Mouse (Mus musculus) forebrain, embryonic 16.5 days (tissue): ENCODE data around the gene Stx7. TPM values are rescaled to one million over a fixed set of nuclear protein-coding genes. Genes with fewer than 3 reads are reported as not detected.

Experiments
- ATAC-seq: fragments of 200-750 bp; cut with Nextera tagmentation; 2 replicates; pipeline ENCODE4 v1.8.0; 2017; ENCODE audit warnings: mild to moderate bottlenecking, moderate library complexity
- H3K27ac ChIP-seq: fragments of 300-500 bp; sonication (generic); 2 replicates; pipeline ENCODE4 v1.5.1; 2014; ENCODE audit warnings: low read length, control low read depth
- H3K27me3 ChIP-seq: fragments of 300-500 bp; sonication (generic); replicated peaks from 2 replicates; pipeline ENCODE4 v1.6.1; 2014; ENCODE audit warnings: low read length; ENCODE audit not compliant: control insufficient read depth, insufficient read depth
- H3K36me3 ChIP-seq: fragments of 300-500 bp; sonication (generic); 2 replicates; pipeline ENCODE4 v1.6.1; 2014; ENCODE audit not compliant: control insufficient read depth, insufficient read depth
- H3K4me1 ChIP-seq: fragments of 300-500 bp; sonication (generic); replicated peaks from 2 replicates; pipeline ENCODE4 v1.6.1; 2014; ENCODE audit warnings: low read length; ENCODE audit not compliant: control insufficient read depth, insufficient read depth
- H3K4me2 ChIP-seq: fragments of 300-500 bp; sonication (generic); 2 replicates; pipeline ENCODE4 v1.6.1; 2014; ENCODE audit warnings: mild to moderate bottlenecking, low read length, control low read depth
- H3K4me3 ChIP-seq: fragments of 300-500 bp; sonication (generic); replicated peaks from 2 replicates; pipeline ENCODE4 v1.5.1; 2014; ENCODE audit warnings: mild to moderate bottlenecking, low read length, control low read depth
- H3K9ac ChIP-seq: fragments of 300-500 bp; sonication (generic); replicated peaks from 2 replicates; pipeline ENCODE4 v1.6.1; 2014; ENCODE audit warnings: low read depth, low read length, control low read depth
- H3K9me3 ChIP-seq: fragments of 300-500 bp; sonication (generic); 2 replicates; pipeline ENCODE4 v1.6.1; 2016; ENCODE audit warnings: low read length; ENCODE audit not compliant: control insufficient read depth
- WGBS: fragments of 180-500 bp; shearing (Covaris S2); extraction: QIAGEN DNeasy Blood & Tissue Kit; methylation state at CpG from one replicate; pipeline ENCODE4 v1.1.7; 2014; 5-methylcytosine and 5-hydroxymethylcytosine counted together
- polyA plus RNA-seq: library from polyadenylated mRNA; unstranded; fragments of >200 nt; fragmentation: Nextera tagmentation; extraction: Ambion mirVana; gene quantifications from 2 replicates; pipeline ENCODE4 v1.2.1, GENCODE M21; 2015

Stx7 gene
- polyA plus RNA-seq, 1 experiment from 2014 or later = 301 TPM

GRCm38 (mm10) chr10:24133132-24133531, 16.0 kb upstream of the Stx7 start:
- H3K4me1 ChIP-seq = no peaks in the 10 kb centered on the region
- H3K9ac ChIP-seq = no peak overlapping the region
- no peaks in the 10 kb centered on the region for H3K36me3 ChIP-seq
- H3K9me3 ChIP-seq = no peaks in the 10 kb centered on the region
- H3K27ac ChIP-seq = no peak overlapping the region
- no peak for ATAC-seq
- no peak overlapping the region for H3K4me3 ChIP-seq
- H3K4me2 ChIP-seq = no peak overlapping the region
- H3K27me3 ChIP-seq = no peaks in the 10 kb centered on the region
- 49% methylated on average over 2 of the region's 2 CpGs for WGBS

GRCm38 (mm10) chr10:24134071-24134645, 14.9 kb upstream of the Stx7 start:
- Histone ChIP-seq H3K27ac (no peak overlapping the region), H3K4me1 (no peaks in the 10 kb centered on the region)
- 75% methylated on average over 7 of the region's 7 CpGs for WGBS

GRCm38 (mm10) chr10:24138623-24139261, 10.4 kb upstream of the Stx7 start:
- Histone ChIP-seq H3K27me3 (no peaks in the 10 kb centered on the region), H3K4me1 (no peaks in the 10 kb centered on the region), H3K9ac (no peak overlapping the region), H3K9me3 (no peaks in the 10 kb centered on the region), H3K4me3 (no peak overlapping the region), H3K36me3 (no peaks in the 10 kb centered on the region), H3K27ac (no peak overlapping the region), H3K4me2 (no peak overlapping the region)
- ATAC-seq = no peak
- 85% methylated on average over 2 of the region's 2 CpGs for WGBS

More at GRCm38 (mm10) chr10:24134071-24134645, 14.9 kb upstream of the Stx7 start:
- no peak for ATAC-seq
- Histone ChIP-seq H3K9me3 (no peaks in the 10 kb centered on the region), H3K4me3 (no peak overlapping the region), H3K36me3 (no peaks in the 10 kb centered on the region), H3K9ac (no peak overlapping the region), H3K4me2 (no peak overlapping the region), H3K27me3 (no peaks in the 10 kb centered on the region)

- no peaks in the 10 kb centered on the region for H3K27me3 ChIP-seq
- no peaks in the 10 kb centered on the region for H3K4me1 ChIP-seq
- H3K36me3 ChIP-seq = no peaks in the 10 kb centered on the region
- 86% methylated on average over 3 of the region's 3 CpGs for WGBS
- H3K27ac ChIP-seq = no peak overlapping the region
- H3K9ac ChIP-seq = no peak overlapping the region
- no peak overlapping the region for H3K4me2 ChIP-seq
- no peak for ATAC-seq
- H3K4me3 ChIP-seq = no peak overlapping the region
- H3K9me3 ChIP-seq = no peaks in the 10 kb centered on the region
Observed at GRCm38 (mm10) chr10:24142735-24143134, 6.4 kb upstream of the Stx7 start.

GRCm38 (mm10) chr10:24150086-24150485, 984 bp downstream of the Stx7 start:
- no peak overlapping the region for H3K27ac ChIP-seq
- H3K4me2 ChIP-seq = peak overlapping the region; percentile 53
- H3K36me3 ChIP-seq = no peaks in the 10 kb centered on the region
- H3K27me3 ChIP-seq = no peaks in the 10 kb centered on the region
- WGBS = 52% methylated on average over 7 of the region's 7 CpGs
- peaks cover 13% of the 10 kb centered on the region for H3K4me1 ChIP-seq
- ATAC-seq = no peak
- H3K4me3 ChIP-seq = peak overlapping the region; percentile 78
- H3K9me3 ChIP-seq = no peaks in the 10 kb centered on the region
- H3K9ac ChIP-seq = no peak overlapping the region

- Histone ChIP-seq H3K4me2 (no peak overlapping the region), H3K9ac (no peak overlapping the region), H3K36me3 (peaks cover 20% of the 10 kb centered on the region), H3K27ac (no peak overlapping the region), H3K4me3 (no peak overlapping the region), H3K4me1 (no peaks in the 10 kb centered on the region; the same call in none of the 2 replicates), H3K27me3 (no peaks in the 10 kb centered on the region), H3K9me3 (no peaks in the 10 kb centered on the region)
- ATAC-seq = peak; percentile 51; the same call in 1 of the 2 replicates
- 91% methylated on average over 12 of the region's 12 CpGs for WGBS
Observed at GRCm38 (mm10) chr10:24158470-24159254, 9.6 kb downstream of the Stx7 start.

- Histone ChIP-seq H3K27ac (no peak overlapping the region), H3K27me3 (no peaks in the 10 kb centered on the region), H3K9me3 (no peaks in the 10 kb centered on the region), H3K36me3 (peaks cover 20% of the 10 kb centered on the region), H3K4me1 (peaks cover under 1% of the 10 kb centered on the region), H3K4me2 (no peak overlapping the region), H3K4me3 (no peak overlapping the region), H3K9ac (no peak overlapping the region)
- no peak for ATAC-seq
- 60% methylated on average over 5 of the region's 5 CpGs for WGBS
Observed at GRCm38 (mm10) chr10:24159575-24159974, 10.5 kb downstream of the Stx7 start.

- WGBS = 86% methylated on average over 7 of the region's 7 CpGs
- no peak overlapping the region for H3K4me2 ChIP-seq
- no peak overlapping the region for H3K9ac ChIP-seq
- no peak for ATAC-seq
- H3K36me3 ChIP-seq = peaks cover 20% of the 10 kb centered on the region
- H3K27ac ChIP-seq = no peak overlapping the region
- peaks cover 6% of the 10 kb centered on the region for H3K4me1 ChIP-seq
- H3K27me3 ChIP-seq = no peaks in the 10 kb centered on the region
- no peak overlapping the region for H3K4me3 ChIP-seq
- no peaks in the 10 kb centered on the region for H3K9me3 ChIP-seq
Observed at GRCm38 (mm10) chr10:24160349-24160748, 11.2 kb downstream of the Stx7 start.

GRCm38 (mm10) chr10:24164137-24164908, 15.2 kb downstream of the Stx7 start:
- H3K27me3 ChIP-seq = no peaks in the 10 kb centered on the region
- 52% methylated on average over 11 of the region's 11 CpGs for WGBS
- H3K4me2 ChIP-seq = no peak overlapping the region
- no peak overlapping the region for H3K9ac ChIP-seq
- H3K36me3 ChIP-seq = peaks cover 2% of the 10 kb centered on the region; the same call in 1 of the 2 replicates
- no peak overlapping the region for H3K27ac ChIP-seq
- no peak overlapping the region for H3K4me3 ChIP-seq
- H3K9me3 ChIP-seq = no peaks in the 10 kb centered on the region
- peaks cover 17% of the 10 kb centered on the region for H3K4me1 ChIP-seq
- peak; percentile 14; the same call in 1 of the 2 replicates for ATAC-seq
